Comparison of ENCODE assay signal across 13 mouse cellular contexts in genomic region chr12:15852781-15853180, GRCm38 (mm10). TPM values are rescaled to one million over a fixed set of nuclear protein-coding genes. Genes with fewer than 3 reads are reported as not detected.
A peak's percentile ranks its signal among the peaks of the same experiment; 100 is the strongest.
DNase-seq lines count a peak whose midpoint lies in the region; ATAC-seq and TF ChIP-seq lines count a peak whose summit lies in the region.
"Had no signal": no experiment of that assay in that cellular context is flagged by ENCODE, and none has a peak within 500 bp of the region (broad histone marks: within the 10 kb centered on the region; RNA-seq: fewer than 3 reads in every experiment).

No protein-coding gene starts in this region.

- DNase-seq in heart, postnatal 10 days, result peak; percentile 18 to 24
- no peak for DNase-seq in heart, adult 2 months
- peak; percentile 7 for DNase-seq in urinary bladder, postnatal 14 days (ENCODE audit: low spot score)
- DNase-seq in urinary bladder, postnatal 25 days (ENCODE audit: low spot score), result no peak
- peak; percentile 20 for DNase-seq in lung, embryonic 14.5 days
- no peak for DNase-seq in cerebellum, adult 2 months
- DNase-seq: kidney, postnatal 25 days had no signal

- no peak overlapping the region for H3K4me3 ChIP-seq in heart, adult 2 months
- H3K4me3 ChIP-seq in lung, embryonic 14.5 days (ENCODE audit: low read depth, low read length), result no peak overlapping the region
- H3K4me3 ChIP-seq in cerebellum, adult 2 months (replicated peaks; ENCODE audit: insufficient read depth, low read depth, low read length), result no peak overlapping the region
- H3K4me3 ChIP-seq: erythroblast, embryonic 14.5 days; heart, embryonic 15.5 days; liver, embryonic 15.5 days; neural tube, embryonic 15.5 days had no signal

- no peak for TF ChIP-seq POLR2A in heart, adult 2 months (IDR thresholded peaks at IDR 0.05; ENCODE audit: insufficient read depth, low read depth, low read length)
- no peak for TF ChIP-seq POLR2A in cerebellum, adult 2 months (IDR thresholded peaks at IDR 0.05; ENCODE audit: borderline replicate concordance, insufficient read depth, low read length)

- H3K79me2 ChIP-seq in heart, adult 2 months (replicated peaks; ENCODE audit: control insufficient read depth, insufficient read depth, low read length), result no peaks in the 10 kb centered on the region

- H3K9ac ChIP-seq in heart, adult 2 months (ENCODE audit: low read depth, low read length), result no peak overlapping the region
- no peak overlapping the region for H3K9ac ChIP-seq in lung, embryonic 14.5 days
- H3K9ac ChIP-seq: heart, embryonic 15.5 days; liver, embryonic 15.5 days; neural tube, embryonic 15.5 days had no signal

- H3K36me3 ChIP-seq in heart, adult 2 months (ENCODE audit: control insufficient read depth, insufficient read depth, low read length), result no peaks in the 10 kb centered on the region
- no peaks in the 10 kb centered on the region for H3K36me3 ChIP-seq in lung, embryonic 14.5 days (ENCODE audit: insufficient read depth)
- H3K36me3 ChIP-seq: heart, embryonic 15.5 days; liver, embryonic 15.5 days; neural tube, embryonic 15.5 days had no signal

- no peak for TF ChIP-seq CTCF in heart, adult 2 months (IDR thresholded peaks at IDR 0.05)
- no peak for TF ChIP-seq CTCF in lung, embryonic 14.5 days (IDR thresholded peaks at IDR 0.05; ENCODE audit: low read depth)
- TF ChIP-seq CTCF in cerebellum, adult 2 months (IDR thresholded peaks at IDR 0.05; ENCODE audit: borderline replicate concordance, insufficient read depth, low read depth, low read length), result no peak

- TF ChIP-seq EP300 in heart, adult 2 months (IDR thresholded peaks at IDR 0.05; ENCODE audit: insufficient read depth, low read depth, low read length), result no peak

- H3K27me3 ChIP-seq in heart, adult 2 months (ENCODE audit: control insufficient read depth, insufficient read depth, low read length), result no peaks in the 10 kb centered on the region
- no peaks in the 10 kb centered on the region for H3K27me3 ChIP-seq in lung, embryonic 14.5 days (ENCODE audit: insufficient read depth, low read length)
- peaks cover 1% of the 10 kb centered on the region; the same call in 1 of the 2 replicates for H3K27me3 ChIP-seq in cerebellum, adult 2 months (ENCODE audit: control insufficient read depth, insufficient read depth, low read length)
- H3K27me3 ChIP-seq: heart, embryonic 15.5 days; liver, embryonic 15.5 days; neural tube, embryonic 15.5 days had no signal

- 49% methylated on average over 4 of the region's 4 CpGs for WGBS in heart, adult 2 months
- 63% methylated on average over 4 of the region's 4 CpGs for WGBS in lung, embryonic 14.5 days
- 60% methylated on average over 4 of the region's 4 CpGs for WGBS in cerebellum, adult 2 months

- no peak overlapping the region for H3K4me2 ChIP-seq in lung, embryonic 14.5 days
- H3K4me2 ChIP-seq: heart, embryonic 15.5 days; liver, embryonic 15.5 days; neural tube, embryonic 15.5 days had no signal

- no peak for ATAC-seq in lung, embryonic 14.5 days (ENCODE audit: insufficient read depth)
- ATAC-seq in monocyte, adult 5-6 weeks (replicated peaks; ENCODE audit: insufficient number of reproducible peaks, low FRiP score, low TSS enrichment, poor library complexity, severe bottlenecking), result no peak
- no peak for ATAC-seq in erythroid progenitor cell, adult 5-6 weeks (replicated peaks; ENCODE audit: low FRiP score, poor library complexity, severe bottlenecking)

- H3K4me1 ChIP-seq in heart, adult 2 months (ENCODE audit: control insufficient read depth, insufficient read depth, low read length), result peaks cover 14% of the 10 kb centered on the region
- H3K4me1 ChIP-seq in lung, embryonic 14.5 days (ENCODE audit: insufficient read depth), result no peaks in the 10 kb centered on the region
- H3K4me1 ChIP-seq in cerebellum, adult 2 months (ENCODE audit: control insufficient read depth, insufficient read depth, low read length), result peaks cover 11% of the 10 kb centered on the region; the same call in 1 of the 2 replicates
- H3K4me1 ChIP-seq: liver, embryonic 15.5 days had no signal

- intact Hi-C loops in heart, postnatal 10 days (cut with DNase I), result no loop called here
- intact Hi-C loops in heart, adult 2 months (cut with DNase I), result no loop called here

- H3K27ac ChIP-seq in heart, adult 2 months, result no peak overlapping the region
- no peak overlapping the region for H3K27ac ChIP-seq in lung, embryonic 14.5 days (ENCODE audit: low read depth)
- no peak overlapping the region for H3K27ac ChIP-seq in cerebellum, adult 2 months (ENCODE audit: insufficient read depth, low read length)
- H3K27ac ChIP-seq: heart, embryonic 15.5 days; liver, embryonic 15.5 days; neural tube, embryonic 15.5 days had no signal

- no peaks in the 10 kb centered on the region for H3K9me3 ChIP-seq in lung, embryonic 14.5 days (ENCODE audit: low read depth, low read length)
- H3K9me3 ChIP-seq: heart, embryonic 15.5 days; liver, embryonic 15.5 days; neural tube, embryonic 15.5 days had no signal

RNA-seq across cellular contexts. Expression of gene Trib2, which starts 36.1 kb away (rescaled TPM):
- 10 to 100 TPM; 60.4 to 86.6 TPM for total RNA-seq in heart, postnatal 10 days (2021)
- total RNA-seq in heart, adult 2 months (2021), result 10 to 100 TPM; 20.4 to 32.7 TPM
- polyA plus RNA-seq in heart, adult 2 months (2012; rRNA removed), result 15.4 and 22.7 TPM in 2 replicates
- 20.8 TPM in 2 replicates for polyA plus RNA-seq in lung, embryonic 14.5 days (2014; fragmentation: Nextera tagmentation; extraction: Ambion mirVana)
- polyA plus RNA-seq in cerebellum, adult 2 months (2012; rRNA removed), result 25.9 and 29.1 TPM in 2 replicates
- total RNA-seq in monocyte, adult 5-6 weeks (2017), result 4.4 to 12.6 TPM (median 5.5 TPM) in 3 replicates
- total RNA-seq in erythroid progenitor cell, adult 5-6 weeks (2015; ENCODE audit: low replicate concordance), result 4.3 and 8.0 TPM in 2 replicates
- 4.5 and 5.3 TPM in 2 replicates for total RNA-seq in erythroid progenitor cell, adult 5-6 weeks (2017; ENCODE audit: low replicate concordance)
- polyA plus RNA-seq: erythroblast, embryonic 14.5 days had no signal

Comparison
In these comparisons a context has a peak if more than half of its experiments do, and no peak if none do; other contexts are left out.
1. DNase-seq: peak in heart, postnatal 10 days (2 of 2), urinary bladder, postnatal 14 days (single experiment) and lung, embryonic 14.5 days (single experiment); none in heart, adult 2 months (0 of 2), urinary bladder, postnatal 25 days (single experiment) and cerebellum, adult 2 months (0 of 2).